Mouse (Mus musculus): ENCODE results near the gene Il6st.

The Il6st gene

DNA sequence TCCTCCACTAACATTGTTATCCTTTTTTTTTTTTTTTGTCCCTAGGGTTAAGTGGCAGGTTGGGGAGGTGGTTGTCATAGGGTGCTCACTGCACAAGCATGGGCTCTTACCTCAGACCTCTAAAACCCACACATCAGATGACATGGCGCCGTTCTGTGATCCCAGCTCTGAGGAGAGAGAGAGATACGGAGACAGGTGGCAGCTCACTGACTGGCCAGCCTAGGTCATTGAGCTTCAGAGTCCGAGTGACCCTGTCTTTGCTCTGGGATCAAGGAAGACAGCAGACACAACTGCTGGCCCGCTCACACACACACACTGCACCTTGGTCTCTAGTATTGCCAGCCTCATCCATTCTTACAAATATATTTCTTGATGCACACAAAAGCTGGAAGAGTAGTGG lies 18.7 kb downstream of the Il6st start:
- no peak for DNase-seq (ENCODE audit: low spot score)

DNA sequence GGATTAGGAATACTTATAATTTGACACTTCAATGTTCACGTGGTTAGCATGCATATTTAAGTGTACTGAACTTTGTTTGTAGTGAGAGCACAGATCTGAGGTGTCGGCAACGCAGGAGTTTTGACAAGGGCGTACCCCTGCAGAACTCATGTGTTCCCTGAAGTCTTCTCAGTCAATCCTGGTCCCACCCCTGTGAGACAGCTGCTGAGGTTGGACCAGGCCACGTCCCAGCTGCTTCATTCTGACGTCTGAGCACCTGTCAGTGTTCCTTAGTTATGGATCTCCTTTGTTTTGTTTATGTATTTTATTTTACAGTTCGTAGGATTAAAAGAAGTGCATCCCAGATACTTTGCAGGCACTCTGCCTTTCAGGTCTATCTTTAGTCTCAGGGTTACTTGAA lies 19.1 kb downstream of the Il6st start:
- no peak for DNase-seq (ENCODE audit: low spot score)

DNA sequence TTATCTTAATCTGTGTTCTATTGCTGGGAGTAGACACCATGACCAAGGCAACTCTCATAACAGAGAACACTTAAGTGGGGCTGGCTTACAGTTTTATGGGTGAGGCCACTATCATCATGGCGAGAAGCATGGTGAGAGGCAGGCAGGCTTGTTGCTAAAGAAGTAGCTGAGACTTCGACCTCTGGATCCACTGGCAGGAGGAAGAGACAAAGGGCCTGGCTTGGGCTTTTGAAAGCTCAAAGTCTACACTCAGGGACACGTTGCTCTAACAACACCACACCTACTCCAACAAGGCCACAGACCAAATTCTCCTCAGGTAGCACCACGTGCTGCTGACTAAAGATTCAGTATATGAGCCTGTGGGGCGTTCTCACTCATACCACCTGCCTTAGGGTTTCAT lies 22.4 kb downstream of the Il6st start:
- no peak for DNase-seq (ENCODE audit: low spot score)

DNA sequence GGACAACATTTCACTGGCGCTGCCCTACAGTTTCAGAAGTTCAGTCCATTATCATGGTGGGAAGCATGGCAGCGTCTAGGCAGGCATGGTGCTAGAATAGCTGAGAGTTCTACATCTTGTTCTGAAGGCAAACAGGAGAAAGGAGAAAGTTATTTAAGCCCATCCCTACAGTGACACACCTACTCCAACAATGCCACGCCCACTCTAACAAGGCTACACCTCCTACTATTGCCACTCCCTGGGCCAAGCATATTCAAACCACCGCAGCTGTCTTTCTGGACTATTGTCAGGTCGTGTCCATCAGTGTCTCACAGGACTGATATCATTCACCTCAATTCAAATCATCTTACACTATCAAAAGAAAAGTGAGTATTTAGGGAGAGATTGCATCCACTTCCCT lies 22.8 kb downstream of the Il6st start:
- DNase-seq (ENCODE audit: low spot score), result no peak

DNA sequence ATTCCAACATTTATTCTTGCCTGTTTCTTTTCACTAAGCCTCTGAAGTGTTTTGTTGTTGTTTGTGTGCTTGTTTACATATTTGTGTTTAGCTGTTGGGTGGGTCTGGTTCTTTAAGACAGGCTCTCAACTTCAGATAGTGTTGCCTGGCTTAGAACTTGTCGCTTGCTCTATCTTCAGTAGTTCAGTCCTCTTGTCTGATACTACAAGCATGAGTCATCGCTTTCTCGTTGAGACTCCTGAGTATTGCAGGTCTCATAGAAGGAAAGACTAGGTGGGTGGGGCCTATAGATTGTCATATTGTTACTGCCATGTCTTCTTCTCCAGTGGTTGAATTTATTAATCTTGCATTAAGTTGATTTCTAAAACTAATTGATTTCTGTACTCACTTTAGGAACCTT lies 26.2 kb downstream of the Il6st start:
- no peak for DNase-seq (ENCODE audit: low spot score)

DNA sequence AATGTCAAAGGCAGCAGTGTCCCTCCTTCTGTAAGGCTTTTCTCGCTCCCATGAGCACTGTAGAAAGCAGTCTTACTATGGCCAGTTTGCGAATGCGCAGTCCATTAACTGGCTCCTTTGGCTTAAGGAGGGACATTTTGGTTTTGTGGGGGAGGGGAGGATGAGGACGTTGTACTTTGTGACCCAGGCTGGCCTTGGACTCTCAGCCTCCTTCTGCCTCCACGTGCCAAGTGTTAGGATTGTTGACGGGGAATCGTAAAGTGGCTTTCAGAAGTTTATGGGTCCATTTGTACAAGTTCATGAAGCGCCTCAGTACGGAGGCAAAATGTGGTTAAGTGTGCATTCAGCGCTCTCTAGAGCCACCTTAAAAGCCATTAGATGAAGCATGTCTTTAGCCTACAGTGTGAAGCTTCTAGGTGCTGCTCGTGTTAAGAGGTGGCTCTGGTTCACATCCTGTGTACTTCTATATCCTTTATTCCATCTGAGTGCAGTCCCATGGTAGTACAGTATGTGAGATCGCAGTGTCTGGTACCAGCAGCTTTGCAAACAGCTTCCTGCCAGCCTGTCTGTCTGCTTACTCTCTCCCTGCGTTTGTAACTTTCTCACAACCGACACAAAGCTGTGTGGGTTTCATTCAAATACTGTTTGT lies 27.9 kb downstream of the Il6st start:
- no peak for DNase-seq (ENCODE audit: low spot score)

DNA sequence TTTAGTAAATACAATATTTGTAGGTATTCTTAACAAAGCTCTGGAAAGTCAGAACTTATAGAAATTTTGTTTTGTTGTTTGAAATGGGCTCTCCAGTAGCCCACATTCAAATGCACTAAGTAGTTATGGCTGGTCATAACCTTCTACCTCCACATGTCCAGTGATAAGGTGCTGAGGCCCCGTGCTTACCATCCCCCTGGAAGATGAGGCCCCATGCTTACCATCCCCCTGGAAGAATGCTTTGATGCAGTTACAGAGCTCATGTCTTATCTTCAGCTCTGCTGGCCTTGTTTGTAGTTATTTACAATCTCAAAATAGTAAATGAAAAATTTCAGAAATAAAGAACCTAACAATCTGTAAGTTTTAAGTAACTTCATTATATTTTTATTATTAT lies 28.4 kb downstream of the Il6st start:
- no peak for DNase-seq (ENCODE audit: low spot score)

DNA sequence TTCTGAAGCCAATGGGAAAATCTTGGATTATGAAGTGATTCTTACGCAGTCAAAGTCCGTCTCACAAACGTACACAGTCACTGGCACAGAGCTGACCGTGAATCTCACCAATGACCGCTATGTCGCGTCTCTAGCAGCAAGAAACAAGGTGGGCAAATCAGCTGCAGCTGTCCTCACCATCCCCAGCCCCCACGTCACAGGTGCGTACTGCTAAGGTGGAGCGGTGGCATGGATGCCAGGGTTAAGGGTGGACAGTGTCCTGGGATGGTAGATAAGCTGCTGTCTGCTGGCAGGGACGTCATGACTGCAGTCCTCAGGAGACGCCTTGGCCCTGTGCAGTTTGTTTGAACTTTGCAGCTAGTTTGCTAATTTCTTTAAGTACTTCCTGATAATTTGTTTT lies 30.7 kb downstream of the Il6st start:
- no peak for DNase-seq (ENCODE audit: low spot score)

DNA sequence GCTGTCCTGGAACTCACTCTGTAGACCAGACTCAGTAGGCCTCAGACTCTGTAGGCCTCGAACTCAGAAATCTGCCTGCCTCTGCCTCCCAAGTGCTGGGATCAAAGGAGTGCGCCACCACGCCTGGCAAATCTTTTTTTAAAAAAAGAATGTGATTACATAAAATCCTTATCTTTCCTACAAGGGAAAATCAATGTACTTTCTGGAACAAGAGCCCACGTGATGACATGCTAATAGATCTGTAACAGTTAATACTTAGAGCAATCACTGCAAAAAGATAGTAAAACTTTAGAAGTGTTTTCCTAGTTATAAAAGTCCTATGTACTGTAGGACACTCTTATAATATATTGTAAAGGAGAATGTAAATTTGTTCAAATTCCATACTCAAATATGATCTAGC lies 36.2 kb downstream of the Il6st start:
- DNase-seq (ENCODE audit: low spot score), result no peak

DNA sequence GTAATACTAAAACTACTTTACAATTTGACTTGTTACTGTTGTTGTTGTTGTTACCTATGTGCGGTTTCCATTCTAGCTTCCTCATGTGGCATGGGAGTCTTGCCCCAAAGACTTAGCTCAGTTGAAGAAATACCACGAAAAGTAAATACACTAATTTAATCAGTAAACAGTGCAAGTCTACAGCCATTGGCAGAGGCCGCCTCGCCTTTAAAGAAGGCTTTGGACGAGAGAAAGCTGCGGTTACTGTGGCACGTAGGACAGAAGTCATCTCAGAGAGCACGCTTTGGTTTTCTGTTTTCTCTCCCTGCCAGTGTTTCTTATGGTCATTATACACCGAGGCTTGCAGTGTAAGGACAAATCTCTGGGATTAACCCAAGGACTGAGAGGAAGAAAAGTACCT lies 36.6 kb downstream of the Il6st start:
- no peak for DNase-seq (ENCODE audit: low spot score)

DNA sequence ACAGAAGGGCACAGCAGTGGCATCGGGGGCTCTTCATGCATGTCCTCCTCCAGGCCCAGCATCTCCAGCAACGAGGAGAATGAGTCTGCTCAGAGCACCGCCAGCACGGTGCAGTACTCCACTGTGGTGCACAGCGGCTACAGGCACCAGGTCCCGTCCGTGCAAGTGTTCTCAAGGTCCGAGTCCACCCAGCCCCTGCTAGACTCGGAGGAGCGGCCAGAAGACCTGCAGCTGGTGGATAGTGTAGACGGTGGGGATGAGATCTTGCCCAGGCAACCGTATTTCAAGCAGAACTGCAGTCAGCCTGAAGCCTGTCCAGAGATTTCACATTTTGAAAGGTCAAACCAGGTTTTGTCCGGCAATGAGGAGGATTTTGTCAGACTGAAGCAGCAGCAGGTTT lies 40.0 kb downstream of the Il6st start:
- DNase-seq (ENCODE audit: low spot score), result no peak

DNA sequence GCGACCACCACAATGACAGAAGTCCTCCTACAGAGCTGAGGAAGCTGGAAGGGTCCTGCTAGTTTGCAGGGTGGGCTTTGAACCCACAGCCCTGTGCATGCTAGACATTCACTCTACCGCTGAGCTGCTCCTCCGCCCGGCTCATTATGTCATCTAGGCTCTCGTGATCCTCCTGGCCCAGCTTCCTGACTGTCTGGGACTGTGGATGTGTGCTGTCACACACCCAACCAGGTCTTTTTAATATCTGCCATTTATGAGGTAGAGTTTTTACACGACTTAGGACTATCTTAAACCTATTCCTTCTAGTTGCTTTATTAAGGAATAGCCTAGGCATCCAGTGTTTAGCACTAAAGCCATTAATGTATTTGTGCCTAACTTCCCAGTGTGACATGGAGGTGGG lies 41.6 kb downstream of the Il6st start:
- DNase-seq (ENCODE audit: low spot score), result no peak

DNA sequence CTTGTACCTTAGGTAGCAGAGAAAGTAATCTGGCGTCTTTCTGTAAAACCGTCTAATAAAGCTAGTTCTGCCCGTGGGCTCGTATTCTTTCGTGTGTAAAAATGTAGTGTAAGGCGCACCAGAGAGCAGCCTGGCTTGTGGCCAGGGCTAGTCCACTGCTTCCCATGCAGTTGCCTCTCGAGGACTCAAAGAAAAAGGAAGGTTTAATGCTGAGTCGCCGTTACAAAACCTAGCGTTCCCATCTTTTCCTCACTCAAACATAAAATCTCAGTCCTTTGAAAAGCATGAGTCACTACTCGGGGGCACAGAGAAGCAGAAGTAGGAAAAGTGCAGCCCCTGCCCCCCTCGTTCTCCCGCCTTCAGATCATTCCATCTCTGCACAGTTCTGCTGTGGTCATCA lies 42.9 kb downstream of the Il6st start:
- DNase-seq (ENCODE audit: low spot score), result no peak

DNA sequence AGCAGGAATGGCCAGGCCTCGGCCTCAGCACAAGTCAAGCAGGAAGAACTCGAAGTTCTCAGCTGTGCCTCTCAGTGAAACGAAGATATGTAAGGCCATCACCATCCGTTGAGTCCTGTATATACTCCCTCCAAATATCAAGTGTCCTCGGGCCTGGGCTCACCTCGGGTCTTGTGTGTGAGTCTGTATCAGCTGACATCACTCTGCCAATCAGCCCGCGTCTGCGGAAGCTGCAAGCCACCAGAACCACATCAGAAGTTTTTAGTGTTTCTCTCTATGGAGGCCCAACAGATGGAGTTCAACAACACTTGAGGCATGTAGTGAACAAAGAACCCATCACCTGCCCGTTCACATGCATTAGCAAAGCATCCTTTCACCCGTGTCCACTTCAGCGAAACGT lies 43.8 kb downstream of the Il6st start:
- DNase-seq (ENCODE audit: low spot score), result no peak

DNA sequence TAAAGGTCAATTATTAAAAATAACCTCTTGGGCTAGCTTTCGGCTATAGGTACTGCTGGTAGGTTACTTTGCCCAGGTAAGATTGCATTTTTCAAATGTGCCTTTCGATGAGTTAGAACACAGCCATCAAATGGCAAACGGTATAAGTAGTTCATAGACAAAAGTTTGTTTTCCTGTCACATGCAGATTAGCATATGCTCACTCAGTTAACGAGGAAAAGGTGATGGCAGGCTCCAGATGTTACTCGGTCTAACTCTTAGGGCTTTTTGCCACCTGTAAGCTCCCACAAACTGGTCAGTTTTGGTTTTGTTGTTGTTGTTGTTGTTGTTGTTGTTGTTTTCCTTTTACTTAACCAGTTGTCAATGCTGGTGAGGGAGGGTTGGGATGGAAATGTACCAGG lies 44.6 kb downstream of the Il6st start:
- DNase-seq (ENCODE audit: low spot score), result no peak

DNA sequence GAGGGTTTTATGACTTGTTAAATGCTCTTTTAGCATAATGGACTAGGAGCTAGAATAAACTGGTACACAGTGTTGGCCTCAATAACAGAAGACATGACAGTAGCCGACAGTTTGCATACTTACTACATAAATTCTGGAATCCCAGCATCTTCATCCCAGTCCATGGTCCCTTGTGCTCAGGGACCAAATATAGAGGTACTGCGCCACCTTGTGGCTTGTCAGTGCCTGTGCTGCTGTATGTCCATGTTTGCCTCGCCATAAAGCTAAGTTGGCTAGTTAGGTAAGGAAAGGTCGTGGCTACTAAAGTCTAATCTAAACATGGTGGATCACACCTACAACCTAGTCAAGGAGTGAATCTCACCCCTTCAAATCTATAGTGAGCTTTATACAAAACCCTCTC lies 45.6 kb downstream of the Il6st start:
- peak; percentile 48 for DNase-seq (ENCODE audit: low spot score)

DNA sequence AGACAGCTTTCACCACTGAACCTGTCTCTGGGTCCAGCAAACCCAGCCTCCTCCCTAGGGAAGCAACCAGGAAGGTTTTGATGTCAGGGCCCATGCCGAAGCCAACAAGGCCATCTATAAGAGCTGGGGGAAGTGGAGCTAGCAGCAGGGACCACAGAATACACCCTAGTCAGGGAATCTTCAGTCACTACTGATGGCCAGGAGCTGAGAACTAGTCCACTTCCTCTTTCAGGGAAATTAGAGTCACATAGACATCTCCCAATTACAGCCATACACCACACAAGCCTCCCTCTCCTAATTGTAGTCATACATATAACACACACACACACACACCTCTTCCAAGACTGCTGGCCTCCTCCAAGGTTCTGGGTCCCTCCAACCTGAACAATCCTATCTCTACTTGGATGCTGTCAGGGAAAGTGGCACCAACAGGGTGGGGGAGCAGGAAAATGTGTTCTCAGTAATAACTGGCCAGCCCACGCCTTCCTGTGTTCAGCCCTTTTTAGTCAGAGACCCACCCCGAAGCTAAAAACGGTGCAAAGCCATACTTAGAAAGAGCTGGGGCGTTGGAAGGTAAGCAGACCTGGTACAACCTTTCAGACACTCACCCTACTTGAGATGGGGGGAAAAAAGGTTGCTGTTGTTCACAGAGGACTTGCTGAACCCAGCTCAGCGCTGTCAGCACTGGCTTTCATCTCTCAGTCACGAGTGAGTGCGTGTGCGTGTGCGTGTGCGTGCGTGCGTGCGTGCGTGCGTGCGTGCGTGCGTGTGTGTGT lies 46.8 kb downstream of the Il6st start:
- no peak for DNase-seq (ENCODE audit: low spot score)

DNA sequence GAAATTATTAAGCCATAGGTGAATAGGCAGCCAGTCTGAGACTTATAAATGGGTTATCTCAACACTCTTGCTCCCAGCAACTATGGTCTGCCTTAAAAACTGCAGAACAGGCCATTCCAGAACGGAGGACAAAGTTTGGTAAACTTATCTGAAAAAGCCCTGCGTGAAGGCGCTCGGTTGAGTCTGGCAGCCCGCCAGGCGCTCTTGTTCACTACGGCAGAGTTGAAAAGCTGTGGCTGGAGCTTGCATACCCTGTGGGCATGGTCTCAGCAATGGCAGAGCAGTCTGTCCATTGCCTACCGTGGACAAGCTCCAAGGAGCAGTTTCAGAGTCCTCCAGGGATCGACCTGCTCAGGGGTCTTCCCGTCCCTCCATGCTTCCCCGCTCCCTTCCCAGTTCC lies 47.4 kb downstream of the Il6st start:
- peak; percentile 39 for DNase-seq (ENCODE audit: low spot score)

DNA sequence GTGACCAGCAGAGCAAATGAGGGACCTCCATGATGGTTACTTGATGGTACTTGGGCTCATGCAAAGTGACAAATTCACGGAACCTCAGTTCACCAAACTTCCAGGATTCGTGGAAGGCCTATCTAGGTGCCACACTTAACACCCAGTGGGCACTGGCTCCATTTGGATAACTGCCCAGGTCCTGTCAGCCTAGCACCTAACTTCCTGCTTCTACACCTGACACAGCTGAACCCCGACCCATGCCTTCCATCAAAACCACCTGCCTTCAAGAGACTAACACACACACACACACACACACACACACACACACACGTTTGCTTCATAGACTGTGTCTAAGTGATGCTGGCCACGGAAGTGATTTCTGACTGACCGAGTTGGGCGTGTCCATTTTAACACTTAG lies 47.9 kb downstream of the Il6st start:
- no peak for DNase-seq (ENCODE audit: low spot score)

DNA sequence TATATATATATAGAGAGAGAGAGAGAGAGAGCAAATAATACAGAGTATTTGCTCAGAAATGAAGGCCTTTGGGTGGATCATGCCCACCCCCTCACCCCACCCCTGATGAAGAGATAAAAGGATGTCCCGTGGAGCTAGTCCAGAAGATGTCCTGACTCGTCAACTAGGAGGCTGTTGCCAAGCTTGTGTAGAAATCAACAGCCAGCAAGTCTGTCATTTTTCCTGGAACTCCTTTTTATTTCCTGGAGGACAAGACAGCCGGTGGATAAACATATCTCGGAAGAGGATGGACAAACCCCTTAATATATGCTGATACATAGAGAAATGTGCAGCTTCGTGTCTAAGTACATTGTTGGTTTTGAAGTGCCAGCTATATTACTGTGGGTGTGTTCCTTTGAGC lies 49.0 kb downstream of the Il6st start:
- DNase-seq (ENCODE audit: low spot score), result no peak

DNA sequence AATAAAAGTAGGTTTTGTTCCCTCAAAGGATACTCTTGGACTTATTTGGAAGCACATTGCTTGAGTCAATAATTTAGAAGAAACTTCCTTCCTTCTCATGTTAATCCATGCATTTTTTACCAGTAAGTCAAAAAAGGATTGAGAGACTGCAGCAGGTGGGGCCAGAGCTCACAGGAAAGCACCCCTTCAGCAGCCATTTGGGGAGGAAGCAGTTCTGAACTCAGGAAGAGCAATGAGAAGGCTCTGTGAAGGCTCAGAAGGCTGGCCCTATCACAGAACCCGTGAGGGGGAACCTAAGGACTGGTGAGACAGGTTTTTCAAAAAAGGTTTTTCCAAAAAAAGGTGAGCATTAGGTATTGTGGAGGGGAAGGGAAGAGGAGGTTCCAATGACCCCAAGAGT lies 50.7 kb downstream of the Il6st start:
- DNase-seq (ENCODE audit: low spot score), result no peak

DNA sequence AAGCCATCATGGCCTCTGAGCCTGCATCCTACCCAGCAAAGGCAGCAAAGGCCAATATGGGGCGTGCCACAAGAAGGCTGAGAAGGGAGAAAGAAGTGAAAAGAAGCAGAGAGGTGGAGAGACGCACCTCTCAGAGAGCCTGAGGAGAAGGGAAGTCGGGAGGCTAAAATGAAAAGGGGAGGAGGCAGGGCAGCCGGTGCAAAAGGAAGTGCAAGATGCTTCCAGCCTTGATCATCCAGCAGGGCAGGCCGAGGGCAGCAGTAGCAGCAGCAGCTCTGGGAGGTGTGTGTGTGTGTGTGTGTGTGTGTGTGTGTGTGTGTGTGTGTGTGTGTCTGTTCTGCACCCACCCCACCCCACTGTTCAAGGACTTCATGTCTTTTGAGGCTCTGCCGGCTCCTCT lies 58.4 kb downstream of the Il6st start:
- DNase-seq (ENCODE audit: low spot score), result no peak

DNA sequence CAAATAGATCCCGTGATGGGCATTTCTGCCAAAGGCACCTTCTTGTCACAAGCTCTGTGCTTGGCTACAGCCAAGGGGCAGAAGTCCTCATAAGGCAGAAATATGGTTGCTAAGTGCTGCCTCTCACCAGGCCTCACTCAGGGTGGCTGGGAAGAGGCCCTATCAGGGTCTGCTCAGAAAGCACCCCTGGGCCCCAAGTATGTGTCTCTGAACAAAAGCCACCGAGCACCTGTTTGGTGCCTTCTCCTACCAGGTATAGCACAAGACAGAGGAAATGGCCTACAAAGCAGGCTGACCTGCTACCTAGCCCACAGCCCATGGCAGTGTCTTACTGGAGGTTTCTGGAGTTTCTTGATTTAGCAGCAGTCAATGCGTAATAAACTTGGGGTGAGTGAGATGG lies 59.0 kb downstream of the Il6st start:
- DNase-seq (ENCODE audit: low spot score), result no peak

DNA sequence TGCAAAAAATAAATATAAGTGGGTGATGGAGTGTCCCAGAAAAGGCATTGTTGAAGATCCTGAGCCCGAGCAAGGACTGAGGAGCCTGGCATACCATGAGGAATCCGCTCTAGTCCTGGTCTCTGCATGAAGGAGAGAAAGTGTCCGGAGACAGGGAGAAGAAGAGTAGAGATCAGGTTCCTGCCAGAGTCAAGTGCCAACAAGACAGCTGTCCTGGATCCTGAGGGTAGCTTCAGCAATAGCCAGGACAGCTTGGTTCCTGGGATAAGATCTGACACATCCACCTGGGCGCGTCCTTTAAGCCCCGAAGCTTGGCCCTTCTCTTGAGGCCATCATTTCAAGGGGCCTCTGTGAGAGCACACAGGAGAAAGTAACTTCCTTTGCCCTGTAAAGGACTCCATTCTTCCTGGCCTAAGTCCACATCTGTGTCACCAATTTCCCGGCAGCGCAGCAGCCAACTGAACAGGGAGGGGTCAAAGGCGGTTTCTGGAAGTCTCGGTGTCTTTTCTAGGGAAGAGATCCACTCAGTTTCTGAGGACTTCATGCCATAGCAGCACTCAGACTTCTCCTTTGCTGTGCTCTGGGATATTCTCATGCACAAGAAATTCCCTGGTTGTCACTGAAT lies 59.6 kb downstream of the Il6st start:
- DNase-seq (ENCODE audit: low spot score), result no peak

Data from ovary, postnatal 36 days (tissue).